Mouse (Mus musculus) left cerebral cortex, adult 8-10 months (tissue): Measurements from ENCODE around the gene Fis1. TPM values are rescaled to one million over a fixed set of nuclear protein-coding genes. Genes with fewer than 3 reads are reported as not detected.

Source experiments
- microRNA-seq, 2 experiments: library from miRNA; unstranded; fragments of <30 nt; microRNA quantifications; one replicate each; pipeline ENCODE4 v1.2.0; 2022
- total RNA-seq, 4 experiments: library from RNA; stranded (reverse); gene quantifications; 2 replicates each; pipeline ENCODE4 v1.2.4; 2022

Gene Fis1
- total RNA-seq, 4 experiments from 2014 or later = 256 to 283 (median 275) TPM

Small RNA genes lying within 50 kb of the gene (microRNA-seq; reads per million reads assigned to microRNA genes)
- gene Mir702 = 239 to 352 reads per million in 2 experiments

Other genes starting within 250 kb of the Fis1 start
- gene Col26a1, start 70.1 kb upstream of the Fis1 start, total RNA-seq = 1 to 10 TPM; 6.0 to 8.4 (median 6.8) TPM
- 10 to 100 TPM; 87.2 to 95.6 (median 91.6) TPM for gene Ift22, start 45.1 kb upstream of the Fis1 start, total RNA-seq
- gene Cldn15, start 13.3 kb downstream of the Fis1 start, total RNA-seq = under 1 TPM in 2 of 4 experiments, not detected in 2; 0.23 to 0.25 TPM
- gene Plod3, start 33.7 kb downstream of the Fis1 start, total RNA-seq = 10 to 100 TPM; 27.9 to 43.3 (median 34.2) TPM
- gene Znhit1, start 34.7 kb downstream of the Fis1 start, total RNA-seq = 10 to 100 TPM; 81.9 to 92.7 (median 85.8) TPM
- gene Vgf, start 73.1 kb downstream of the Fis1 start, total RNA-seq = 100 to 1,000 TPM; 243 to 291 (median 262) TPM
- 100 to 1,000 TPM; 318 to 379 (median 354) TPM for gene Ap1s1, start 92.9 kb downstream of the Fis1 start, total RNA-seq
- 1 to 10 TPM; 1.1 to 2.7 (median 1.9) TPM for gene Serpine1, start 119.0 kb downstream of the Fis1 start, total RNA-seq
- 1 to 10 TPM; 5.4 to 8.9 (median 7.4) TPM for gene Trim56, start 162.9 kb downstream of the Fis1 start, total RNA-seq
- not detected for gene Muc3, start 196.0 kb downstream of the Fis1 start, total RNA-seq